Mouse (Mus musculus): ENCODE measurements around the gene Pik3r2.

Gene Pik3r2

GRCm38 (mm10) chr8:70758616-70759561 is 17.6 kb downstream of the Pik3r2 start:
- in situ Hi-C loops (cut with MboI, MseI) = no loop called here

- in situ Hi-C loops (cut with MboI, MseI) = no loop called here
Measured at GRCm38 (mm10) chr8:70758308-70758615, 18.3 kb downstream of the Pik3r2 start.

- in situ Hi-C loops (cut with MboI, MseI) = no loop called here
Measured at GRCm38 (mm10) chr8:70757523-70758307, 18.8 kb downstream of the Pik3r2 start.

DNA sequence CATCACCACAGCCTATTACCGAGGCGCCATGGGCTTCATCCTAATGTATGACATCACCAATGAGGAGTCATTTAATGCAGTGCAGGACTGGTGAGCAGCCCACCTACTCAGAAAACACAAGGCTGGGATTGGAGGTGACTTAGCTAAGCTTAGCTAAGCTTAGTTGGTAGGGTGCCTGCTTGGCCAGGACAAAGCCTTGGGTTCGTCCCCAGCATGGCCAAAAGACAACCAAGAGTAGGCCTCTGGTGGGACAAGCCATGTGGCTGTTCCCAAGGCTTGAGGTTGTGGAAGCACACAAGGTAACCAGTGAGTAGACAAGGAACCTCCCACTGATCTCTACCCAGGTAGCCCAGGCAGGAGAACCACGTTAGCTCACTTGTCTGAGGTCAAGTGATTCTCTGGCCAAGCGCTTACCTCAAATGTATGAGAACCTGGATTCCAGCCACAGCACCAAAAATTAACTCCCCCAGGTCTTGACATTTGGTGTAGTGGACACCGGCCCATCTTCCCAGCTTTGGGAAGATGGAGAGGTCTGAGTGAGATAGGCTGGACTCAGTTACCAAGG is 20.0 kb downstream of the Pik3r2 start:
- in situ Hi-C loops (cut with MboI, MseI) = no loop called here

DNA sequence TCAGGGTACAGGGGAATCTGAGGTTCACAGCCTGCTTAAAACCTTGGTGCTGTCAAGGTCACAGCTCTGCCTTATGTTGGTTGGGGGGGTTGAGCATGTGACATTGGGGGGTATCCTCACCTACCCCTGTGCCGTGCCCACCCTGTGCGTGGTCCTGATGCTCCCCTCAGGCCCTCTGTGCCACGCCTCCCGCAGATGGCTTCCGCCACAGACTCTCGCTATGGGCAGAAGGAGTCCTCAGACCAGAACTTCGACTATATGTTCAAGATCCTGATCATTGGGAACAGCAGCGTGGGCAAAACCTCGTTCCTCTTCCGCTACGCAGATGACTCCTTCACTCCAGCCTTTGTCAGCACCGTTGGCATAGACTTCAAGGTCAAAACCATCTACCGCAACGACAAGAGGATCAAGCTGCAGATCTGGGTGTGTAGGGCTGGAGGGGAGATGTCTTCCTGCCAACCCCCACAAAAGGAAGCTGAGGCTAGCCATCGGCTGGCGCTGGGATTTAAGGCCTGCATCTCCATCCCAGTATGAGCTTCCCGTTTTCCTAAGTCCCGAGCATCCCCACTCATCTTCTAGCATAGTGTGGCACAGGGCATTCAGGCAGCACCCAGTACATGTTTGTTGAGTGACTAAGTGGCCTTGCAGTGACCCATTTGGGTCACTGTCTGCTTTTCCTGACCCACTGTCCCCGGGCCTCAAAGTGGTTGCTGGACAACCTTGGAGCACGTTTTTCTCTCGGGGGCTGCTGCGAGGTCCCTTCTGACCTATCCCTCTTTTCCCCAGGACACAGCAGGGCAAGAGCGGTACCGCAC is 20.6 kb downstream of the Pik3r2 start:
- in situ Hi-C loops (cut with MboI, MseI) = no loop called here

GRCm38 (mm10) chr8:70754871-70755660 is 21.4 kb downstream of the Pik3r2 start:
- in situ Hi-C loops (cut with MboI, MseI) = loop anchor here in 1 of 2 experiments (5.0 kb wide), 1 partner anchor 43 kb away; no protein-coding TSS in a partner anchor

GRCm38 (mm10) chr8:70754043-70754870 is 22.3 kb downstream of the Pik3r2 start, which contains the start of gene Rab3a:
Rab3a (plus strand) TSS chr8:70754679.
- in situ Hi-C loops (cut with MboI, MseI) = loop anchor here in 1 of 2 experiments (5.0 kb wide), 1 partner anchor 42 kb away; no protein-coding TSS in a partner anchor

DNA sequence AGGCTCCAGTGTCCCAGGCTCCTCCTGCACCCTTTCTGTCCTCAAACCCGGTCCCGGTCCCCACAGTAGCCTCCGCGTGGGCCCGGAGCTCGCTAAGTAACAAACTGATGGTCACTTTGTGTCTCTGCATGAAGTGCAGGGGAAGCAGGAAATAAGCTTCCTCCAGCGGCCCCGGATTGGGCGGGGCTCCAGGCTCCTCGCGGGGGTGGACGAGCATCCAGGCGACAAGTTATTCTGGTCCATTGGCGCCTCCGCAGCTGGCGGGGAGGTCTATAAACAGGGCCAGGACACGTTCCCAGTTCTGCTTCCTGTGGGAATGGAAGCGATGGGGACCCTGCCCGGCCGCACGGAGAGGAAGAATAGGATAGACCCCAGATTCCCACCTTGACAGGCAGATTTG is 23.4 kb downstream of the Pik3r2 start:
- in situ Hi-C loops (cut with MboI, MseI) = loop anchor here in 1 of 2 experiments (5.0 kb wide), 1 partner anchor 41 kb away; no protein-coding TSS in a partner anchor

DNA sequence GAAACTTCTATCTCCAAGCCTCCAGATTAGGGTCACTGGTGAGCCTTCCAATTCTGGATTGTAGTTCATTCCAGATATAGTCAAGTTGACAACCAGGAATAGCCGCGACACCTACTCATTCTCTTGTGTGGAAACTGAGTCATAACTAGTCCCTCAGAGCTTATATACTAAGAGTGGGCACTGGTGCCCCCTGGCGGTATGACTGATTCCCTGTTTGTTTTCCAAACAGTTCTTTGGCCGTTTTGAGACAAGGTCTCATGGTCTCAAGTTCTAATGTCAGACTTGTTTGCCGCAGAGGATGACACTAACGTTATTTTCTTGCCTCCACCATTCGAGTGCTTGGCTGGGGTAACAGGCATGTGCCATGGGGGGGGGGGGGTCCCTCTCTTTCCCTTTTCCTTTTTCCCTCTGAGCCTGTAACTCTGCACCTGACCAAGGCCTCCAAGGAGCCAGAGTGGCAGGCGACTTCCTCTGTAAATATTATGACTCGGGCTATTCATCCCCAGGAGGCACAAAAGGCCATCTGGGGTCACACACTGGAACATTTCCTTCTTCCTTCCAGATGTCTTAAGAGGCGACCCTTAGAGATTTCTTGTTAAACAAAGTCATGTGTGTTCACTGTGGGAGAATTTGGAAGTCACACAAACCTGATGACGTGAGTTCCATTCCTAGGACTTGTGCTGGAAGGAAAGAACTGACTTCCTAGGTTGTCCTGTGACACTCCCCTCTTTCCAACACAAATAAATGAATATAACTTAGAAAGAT is 24.3 kb downstream of the Pik3r2 start:
- in situ Hi-C loops (cut with MboI, MseI) = loop anchor here in 1 of 2 experiments (5.0 kb wide), 1 partner anchor 40 kb away; no protein-coding TSS in a partner anchor

- in situ Hi-C loops (cut with MboI, MseI) = loop anchor here in 1 of 2 experiments (5.0 kb wide), 1 partner anchor 38 kb away; no protein-coding TSS in a partner anchor
Measured at GRCm38 (mm10) chr8:70750128-70750680, 26.3 kb downstream of the Pik3r2 start.

GRCm38 (mm10) chr8:70749097-70749674 is 27.3 kb downstream of the Pik3r2 start:
- in situ Hi-C loops (cut with MboI, MseI) = loop anchor here in 1 of 2 experiments (5.0 kb wide), 1 partner anchor 37 kb away; no protein-coding TSS in a partner anchor

DNA sequence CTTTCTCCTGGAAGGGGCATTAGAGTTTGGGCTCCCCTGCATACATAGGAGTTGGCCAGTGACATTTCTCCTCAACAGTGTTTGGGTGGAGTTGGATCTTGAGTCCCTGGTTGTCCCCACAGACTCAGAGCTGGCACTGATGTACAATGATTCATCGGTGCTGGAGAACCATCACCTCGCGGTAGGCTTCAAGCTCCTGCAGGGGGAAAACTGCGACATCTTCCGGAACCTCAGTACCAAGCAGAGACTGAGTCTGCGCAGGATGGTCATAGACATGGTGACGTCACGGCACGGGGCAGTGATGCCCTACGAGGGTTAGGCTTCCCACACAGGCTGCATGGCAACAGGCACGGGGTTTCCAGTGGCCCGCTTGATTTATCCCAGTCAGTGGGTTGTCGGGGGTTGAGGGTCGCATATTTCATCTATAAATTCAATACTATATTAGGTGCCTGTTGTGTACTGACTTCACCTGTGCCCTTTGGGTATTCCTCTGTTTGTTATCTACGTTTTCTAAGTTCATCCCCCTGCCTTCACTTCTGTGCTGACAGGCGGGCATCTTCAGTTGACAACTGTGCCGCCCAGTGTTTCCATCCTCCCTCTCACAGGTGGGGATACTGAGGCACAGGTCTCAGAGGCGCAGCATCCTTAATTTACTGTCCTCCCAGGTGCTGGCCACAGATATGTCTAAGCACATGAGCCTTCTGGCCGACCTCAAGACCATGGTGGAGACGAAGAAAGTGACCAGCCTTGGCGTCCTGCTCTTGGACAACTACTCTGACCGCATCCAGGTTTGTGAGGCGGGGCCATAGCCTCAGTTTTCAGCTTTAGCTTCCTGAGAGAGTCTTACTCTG is 28.0 kb downstream of the Pik3r2 start:
- in situ Hi-C loops (cut with MboI, MseI) = loop anchor here in 1 of 2 experiments (5.0 kb wide), 1 partner anchor 36 kb away; no protein-coding TSS in a partner anchor

- in situ Hi-C loops (cut with MboI, MseI) = loop anchor here in 1 of 2 experiments (5.0 kb wide), 1 partner anchor 35 kb away; no protein-coding TSS in a partner anchor
Measured at GRCm38 (mm10) chr8:70747211-70747890, 29.2 kb downstream of the Pik3r2 start.

GRCm38 (mm10) chr8:70746676-70747075 is 29.8 kb downstream of the Pik3r2 start:
- in situ Hi-C loops (cut with MboI, MseI) = loop anchor here in 1 of 2 experiments (5.0 kb wide), 1 partner anchor 34 kb away; no protein-coding TSS in a partner anchor

GRCm38 (mm10) chr8:70745691-70746220 is 30.8 kb downstream of the Pik3r2 start:
- in situ Hi-C loops (cut with MboI, MseI) = loop anchor here in 1 of 2 experiments (5.0 kb wide), 1 partner anchor 33 kb away; no protein-coding TSS in a partner anchor
